Mouse (Mus musculus) layer of hippocampus, adult 18-20 months (tissue): ENCODE measurements around the gene Phospho2. TPM values are rescaled to one million over a fixed set of nuclear protein-coding genes. Genes with fewer than 3 reads are reported as not detected.
A peak's percentile ranks its signal among the peaks of the same experiment; 100 is the strongest.
"Not testable (repeated sequence)": the region's sequence is repeated elsewhere in the genome, so short reads cannot be mapped to it uniquely, and the experiment has no call there.

ENCODE experiments used
- DNase-seq, 2 experiments: peaks; one replicate each; pipeline ENCODE4 v3.0.0; 2022; ENCODE audit warnings: low spot score in 2 of 2
- long read RNA-seq: library from polyadenylated mRNA; stranded (forward); transcript quantifications from one replicate; pipeline ENCODE4 v2.0.0, GENCODE M21; 2021
- total RNA-seq, 2 experiments: library from RNA; stranded (reverse); gene quantifications; 2 replicates each; pipeline ENCODE4 v1.2.3; 2021

The Phospho2 gene
- total RNA-seq = 10 to 100 TPM; 23.9 to 24.3 TPM
- long read RNA-seq, transcript Phospho2-201 (4 exons, 2,260 nt) = major isoform, 41 of 55 reads
- long read RNA-seq, transcript Phospho2-202 (4 exons, 2,194 nt) = minor isoform, 7 of 55 reads
- long read RNA-seq, partial matches to known transcripts = 0 of 55 reads
- long read RNA-seq, other reads (novel, unspliced or antisense) = 6 of 55 reads

- DNase-seq = peak; percentile 98 to 99
Measured at GRCm38 (mm10) chr2:69789429-69790069, at the start of gene Phospho2, which contains the start of gene Ccdc173. Gene Phospho2, plus strand, starts transcription at chr2:69789623. Gene Ccdc173, minus strand, starts transcription at chr2:69789575.

GRCm38 (mm10) chr2:69745091-69745490 lies 44.3 kb upstream of the Phospho2 start:
- DNase-seq = no peak

- no peak for DNase-seq
Measured at GRCm38 (mm10) chr2:69760980-69761379, 28.4 kb upstream of the Phospho2 start.

GRCm38 (mm10) chr2:69763340-69763739 lies 26.1 kb upstream of the Phospho2 start:
- no peak for DNase-seq

- DNase-seq = no peak
Measured at GRCm38 (mm10) chr2:69764716-69765115, 24.7 kb upstream of the Phospho2 start.

GRCm38 (mm10) chr2:69773331-69773730 lies 16.1 kb upstream of the Phospho2 start:
- DNase-seq = peak; percentile 18 to 41

- peak in 1 of 2 experiments; percentile 36 for DNase-seq
Measured at GRCm38 (mm10) chr2:69777985-69778835, 11.2 kb upstream of the Phospho2 start.

GRCm38 (mm10) chr2:69778836-69779177 lies 10.6 kb upstream of the Phospho2 start:
- peak in 1 of 2 experiments; percentile 22 for DNase-seq

- DNase-seq = no peak
Measured at GRCm38 (mm10) chr2:69788974-69789373, 449 bp upstream of the Phospho2 start.

GRCm38 (mm10) chr2:69790285-69790684 lies 862 bp downstream of the Phospho2 start:
- peak; percentile 76 to 93 for DNase-seq

GRCm38 (mm10) chr2:69790722-69791121 lies 1.3 kb downstream of the Phospho2 start:
- DNase-seq = no peak

GRCm38 (mm10) chr2:69802911-69803312 lies 13.5 kb downstream of the Phospho2 start:
- peak in 1 of 2 experiments; percentile 57 for DNase-seq

- DNase-seq = no peak
Measured at GRCm38 (mm10) chr2:69803756-69804155, 14.3 kb downstream of the Phospho2 start.

- not testable (repeated sequence) for DNase-seq
Measured at GRCm38 (mm10) chr2:69804663-69805062, 15.2 kb downstream of the Phospho2 start.

- no peak for DNase-seq
Measured at GRCm38 (mm10) chr2:69810169-69810568, 20.7 kb downstream of the Phospho2 start.

GRCm38 (mm10) chr2:69811349-69811748 lies 21.9 kb downstream of the Phospho2 start:
- DNase-seq = not testable (repeated sequence)

- DNase-seq = no peak
Measured at GRCm38 (mm10) chr2:69816575-69816974, 27.2 kb downstream of the Phospho2 start.

- no peak for DNase-seq
Measured at GRCm38 (mm10) chr2:69818350-69819085, 29.1 kb downstream of the Phospho2 start.

GRCm38 (mm10) chr2:69820201-69820600 lies 30.8 kb downstream of the Phospho2 start:
- DNase-seq = no peak

- no peak for DNase-seq
Measured at GRCm38 (mm10) chr2:69821711-69822110, 32.3 kb downstream of the Phospho2 start, which contains the start of gene Klhl23. Gene Klhl23, plus strand, starts transcription at chr2:69821944.
